Mouse (Mus musculus): ENCODE measurements around the gene Riiad1. TPM values are rescaled to one million over a fixed set of nuclear protein-coding genes. Genes with fewer than 3 reads are reported as not detected.

The Riiad1 gene
- polyA plus RNA-seq, 1 experiment from 2014 or later = 4.7 TPM

GRCm38 (mm10) chr3:94472447-94473114 lies 7.6 kb downstream of the Riiad1 start:
- Histone ChIP-seq H3K27me3 (ENCODE audit: control insufficient read depth, insufficient read depth, low read length) (no peaks in the 10 kb centered on the region), H3K36me3 (ENCODE audit: control insufficient read depth, insufficient read depth) (no peaks in the 10 kb centered on the region), H3K9ac (ENCODE audit: low read length) (0 out of 2 replicates have a peak overlapping the region, but pooled peaks have one; percentile 41), H3K27ac (ENCODE audit: low read length) (peak overlapping the region; percentile 77), H3K4me3 (ENCODE audit: low read length) (peak overlapping the region; percentile 36), H3K4me2 (ENCODE audit: low read depth, low read length) (peak overlapping the region; percentile 62), H3K4me1 (ENCODE audit: control insufficient read depth, insufficient read depth, low read length) (peaks cover 18% of the 10 kb centered on the region), H3K9me3 (replicated peaks; ENCODE audit: control insufficient read depth, low read length) (no peaks in the 10 kb centered on the region)
- WGBS = 9% methylated on average over 28 of the region's 28 CpGs
- ATAC-seq (replicated peaks; ENCODE audit: extremely low read depth, insufficient read depth, low FRiP score) = peak; percentile 80

DNA sequence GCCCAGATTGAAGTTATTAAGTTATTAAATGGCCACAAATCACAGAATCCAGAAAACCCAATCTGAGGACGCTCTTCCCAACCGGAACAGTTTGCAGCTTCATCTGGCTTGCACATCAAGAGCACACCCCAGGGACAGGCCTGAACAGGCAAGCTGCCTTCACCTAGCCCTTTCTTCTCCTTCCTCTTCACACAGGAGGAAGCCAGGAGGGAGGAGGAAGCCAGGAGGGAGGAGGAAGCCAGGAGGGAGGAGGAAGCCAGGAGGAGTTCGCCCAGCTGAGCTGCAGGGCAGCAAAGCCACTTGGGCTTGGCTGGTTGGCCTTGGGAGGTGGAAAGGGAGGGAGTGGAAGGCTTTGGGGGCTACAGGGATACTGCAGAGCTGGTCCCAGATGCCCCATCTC lies 11.2 kb downstream of the Riiad1 start:
- no peak for ATAC-seq (replicated peaks; ENCODE audit: extremely low read depth, insufficient read depth, low FRiP score)
- Histone ChIP-seq H3K4me2 (ENCODE audit: low read depth, low read length) (no peak overlapping the region), H3K9ac (ENCODE audit: low read length) (no peak overlapping the region), H3K27me3 (ENCODE audit: control insufficient read depth, insufficient read depth, low read length) (no peaks in the 10 kb centered on the region), H3K4me3 (ENCODE audit: low read length) (no peak overlapping the region), H3K4me1 (ENCODE audit: control insufficient read depth, insufficient read depth, low read length) (peaks cover 17% of the 10 kb centered on the region), H3K36me3 (ENCODE audit: control insufficient read depth, insufficient read depth) (no peaks in the 10 kb centered on the region), H3K27ac (ENCODE audit: low read length) (no peak overlapping the region), H3K9me3 (replicated peaks; ENCODE audit: control insufficient read depth, low read length) (no peaks in the 10 kb centered on the region)
- WGBS = 54% methylated on average over 3 of the region's 3 CpGs

GRCm38 (mm10) chr3:94465632-94466430 lies 14.3 kb downstream of the Riiad1 start:
- ATAC-seq (replicated peaks; ENCODE audit: extremely low read depth, insufficient read depth, low FRiP score) = no peak
- H3K27me3 ChIP-seq (ENCODE audit: control insufficient read depth, insufficient read depth, low read length) = no peaks in the 10 kb centered on the region
- no peak overlapping the region for H3K4me3 ChIP-seq (ENCODE audit: low read length)

DNA sequence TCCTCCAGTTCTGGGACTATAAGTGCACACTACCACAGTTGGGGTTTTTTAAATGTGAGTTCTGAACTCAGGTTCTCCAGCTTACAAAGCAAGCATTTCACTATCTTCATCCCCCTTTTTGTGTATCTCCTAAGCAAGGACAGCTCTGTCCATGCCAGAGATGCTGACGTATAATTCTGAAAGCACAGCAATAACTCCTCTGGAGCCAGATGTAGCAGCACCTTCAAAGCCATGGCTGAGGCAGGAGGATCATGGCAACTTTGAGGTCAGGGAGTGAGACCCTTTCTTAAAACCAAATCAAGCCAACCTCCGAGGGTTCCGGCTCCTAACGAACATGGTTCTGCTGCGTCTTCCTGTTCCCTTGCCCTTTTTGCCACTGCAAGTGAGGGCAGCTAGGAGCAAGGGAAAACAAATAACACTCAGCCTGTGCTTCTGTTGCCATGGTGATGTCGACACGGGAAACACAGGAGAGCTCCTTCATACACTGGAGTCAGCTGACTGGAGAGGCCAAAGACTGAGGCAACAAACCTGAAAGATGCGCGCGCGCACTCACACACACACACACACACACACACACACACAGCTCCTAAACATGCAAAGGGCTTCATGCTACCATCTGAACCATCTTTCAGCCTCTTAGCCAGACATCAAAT lies 16.1 kb downstream of the Riiad1 start:
- no peak overlapping the region for H3K27ac ChIP-seq (ENCODE audit: low read length)
- 53% methylated on average over 11 of the region's 11 CpGs for WGBS
- no peak for ATAC-seq (replicated peaks; ENCODE audit: extremely low read depth, insufficient read depth, low FRiP score)
- no peak overlapping the region for H3K9ac ChIP-seq (ENCODE audit: low read length)
- no peak overlapping the region for H3K4me3 ChIP-seq (ENCODE audit: low read length)
- no peaks in the 10 kb centered on the region for H3K4me1 ChIP-seq (ENCODE audit: control insufficient read depth, insufficient read depth, low read length)
- H3K4me2 ChIP-seq (ENCODE audit: low read depth, low read length) = no peak overlapping the region
- no peaks in the 10 kb centered on the region for H3K36me3 ChIP-seq (ENCODE audit: control insufficient read depth, insufficient read depth)
- no peaks in the 10 kb centered on the region for H3K9me3 ChIP-seq (replicated peaks; ENCODE audit: control insufficient read depth, low read length)
- no peaks in the 10 kb centered on the region for H3K27me3 ChIP-seq (ENCODE audit: control insufficient read depth, insufficient read depth, low read length)

More at GRCm38 (mm10) chr3:94465632-94466430, 14.3 kb downstream of the Riiad1 start:
- H3K9me3 ChIP-seq (replicated peaks; ENCODE audit: control insufficient read depth, low read length) = no peaks in the 10 kb centered on the region
- H3K4me1 ChIP-seq (ENCODE audit: control insufficient read depth, insufficient read depth, low read length) = no peaks in the 10 kb centered on the region
- no peak overlapping the region for H3K4me2 ChIP-seq (ENCODE audit: low read depth, low read length)
- WGBS = 79% methylated on average over 13 of the region's 13 CpGs
- H3K36me3 ChIP-seq (ENCODE audit: control insufficient read depth, insufficient read depth) = no peaks in the 10 kb centered on the region
- no peak overlapping the region for H3K27ac ChIP-seq (ENCODE audit: low read length)
- no peak overlapping the region for H3K9ac ChIP-seq (ENCODE audit: low read length)

- no peak overlapping the region for H3K4me2 ChIP-seq (ENCODE audit: low read depth, low read length)
- no peak overlapping the region for H3K9ac ChIP-seq (ENCODE audit: low read length)
- H3K4me3 ChIP-seq (ENCODE audit: low read length) = no peak overlapping the region
- H3K27ac ChIP-seq (ENCODE audit: low read length) = no peak overlapping the region
- H3K4me1 ChIP-seq (ENCODE audit: control insufficient read depth, insufficient read depth, low read length) = no peaks in the 10 kb centered on the region
- H3K36me3 ChIP-seq (ENCODE audit: control insufficient read depth, insufficient read depth) = no peaks in the 10 kb centered on the region
- no peaks in the 10 kb centered on the region for H3K9me3 ChIP-seq (replicated peaks; ENCODE audit: control insufficient read depth, low read length)
- H3K27me3 ChIP-seq (ENCODE audit: control insufficient read depth, insufficient read depth, low read length) = peaks cover 10% of the 10 kb centered on the region
- 93% methylated on average over 2 of the region's 2 CpGs for WGBS
- no peak for ATAC-seq (replicated peaks; ENCODE audit: extremely low read depth, insufficient read depth, low FRiP score)
Observed at GRCm38 (mm10) chr3:94459834-94460233, 20.3 kb downstream of the Riiad1 start.

DNA sequence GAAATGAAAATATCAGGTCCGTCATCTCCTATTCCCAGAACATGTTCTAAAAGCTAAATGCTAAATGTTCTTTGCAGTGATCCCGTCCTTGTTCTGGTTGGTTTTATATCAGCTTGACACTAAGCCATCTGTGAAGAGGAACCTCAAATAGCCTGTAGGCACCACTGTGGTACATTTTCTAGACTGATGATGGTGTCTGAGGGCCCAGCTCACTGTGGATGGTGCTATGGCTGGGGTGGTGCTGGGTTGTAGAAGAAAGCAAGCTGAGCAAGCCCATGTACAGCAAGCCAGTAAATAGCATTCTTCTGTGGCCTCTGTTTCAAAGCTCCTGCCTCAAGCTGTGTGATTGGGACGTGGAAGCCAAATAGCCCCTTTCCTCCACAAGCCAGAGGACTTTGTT lies 23.1 kb downstream of the Riiad1 start:
- WGBS = 69% methylated on average over 3 of the region's 3 CpGs
- Histone ChIP-seq H3K4me3 (ENCODE audit: low read length) (no peak overlapping the region), H3K4me2 (ENCODE audit: low read depth, low read length) (no peak overlapping the region), H3K36me3 (ENCODE audit: control insufficient read depth, insufficient read depth) (no peaks in the 10 kb centered on the region), H3K4me1 (ENCODE audit: control insufficient read depth, insufficient read depth, low read length) (no peaks in the 10 kb centered on the region), H3K9ac (ENCODE audit: low read length) (no peak overlapping the region), H3K27me3 (ENCODE audit: control insufficient read depth, insufficient read depth, low read length) (peaks cover 10% of the 10 kb centered on the region), H3K9me3 (replicated peaks; ENCODE audit: control insufficient read depth, low read length) (no peaks in the 10 kb centered on the region), H3K27ac (ENCODE audit: low read length) (no peak overlapping the region)
- no peak for ATAC-seq (replicated peaks; ENCODE audit: extremely low read depth, insufficient read depth, low FRiP score)

DNA sequence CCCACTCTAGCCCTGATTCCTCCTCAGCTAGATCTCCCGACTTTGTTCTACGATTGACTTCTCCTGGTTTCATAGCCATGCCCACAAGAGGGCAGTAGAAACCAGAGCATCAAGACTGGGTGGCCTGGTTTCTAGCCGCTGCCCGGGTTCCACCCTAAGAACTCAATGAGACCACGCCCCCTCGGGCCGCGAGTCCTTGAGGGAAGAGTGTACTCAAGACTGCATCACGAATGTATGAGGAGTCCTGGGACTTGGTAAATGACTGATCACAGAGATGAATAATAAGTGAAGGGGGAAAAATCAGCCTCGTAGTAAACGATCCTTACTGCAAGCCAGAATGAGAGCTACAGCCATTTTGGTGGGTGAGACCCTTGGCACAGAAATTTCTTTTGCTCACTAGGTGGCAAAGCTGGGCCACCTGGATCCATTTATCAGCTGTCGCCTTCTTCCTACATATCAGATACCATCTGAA lies 23.6 kb downstream of the Riiad1 start:
- Histone ChIP-seq H3K27me3 (ENCODE audit: control insufficient read depth, insufficient read depth, low read length) (peaks cover 10% of the 10 kb centered on the region), H3K9ac (ENCODE audit: low read length) (no peak overlapping the region), H3K9me3 (replicated peaks; ENCODE audit: control insufficient read depth, low read length) (no peaks in the 10 kb centered on the region), H3K4me1 (ENCODE audit: control insufficient read depth, insufficient read depth, low read length) (no peaks in the 10 kb centered on the region), H3K4me2 (ENCODE audit: low read depth, low read length) (peak overlapping the region; percentile 60), H3K36me3 (ENCODE audit: control insufficient read depth, insufficient read depth) (no peaks in the 10 kb centered on the region), H3K4me3 (ENCODE audit: low read length) (peak overlapping the region; percentile 44), H3K27ac (ENCODE audit: low read length) (no peak overlapping the region)
- 2% methylated on average over 12 of the region's 12 CpGs for WGBS
- peak; percentile 79 for ATAC-seq (replicated peaks; ENCODE audit: extremely low read depth, insufficient read depth, low FRiP score)

DNA sequence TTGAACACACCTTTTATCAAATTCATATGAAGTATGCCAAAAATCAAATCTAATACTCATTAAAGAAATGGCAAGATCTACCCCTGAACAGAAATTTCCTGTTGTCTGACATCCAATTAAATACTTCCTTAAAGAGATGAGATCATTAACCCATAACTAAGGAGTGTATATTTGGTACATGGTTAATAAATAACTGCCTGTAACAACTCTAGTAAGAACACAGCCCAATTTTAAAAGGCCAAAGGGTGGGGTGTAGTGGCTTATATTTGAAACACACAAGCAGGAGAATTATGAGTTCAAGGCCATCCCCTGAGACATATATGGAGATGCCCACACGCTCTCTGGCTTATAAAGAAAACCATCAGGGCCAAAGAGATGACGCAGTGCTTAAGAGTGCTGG lies 30.8 kb downstream of the Riiad1 start:
- H3K9ac ChIP-seq (ENCODE audit: low read length) = no peak overlapping the region
- ATAC-seq (replicated peaks; ENCODE audit: extremely low read depth, insufficient read depth, low FRiP score) = no peak
- H3K4me2 ChIP-seq (ENCODE audit: low read depth, low read length) = no peak overlapping the region
- H3K36me3 ChIP-seq (ENCODE audit: control insufficient read depth, insufficient read depth) = peaks cover 38% of the 10 kb centered on the region
- no peak overlapping the region for H3K27ac ChIP-seq (ENCODE audit: low read length)
- 97% methylated on average over 2 of the region's 2 CpGs for WGBS
- no peaks in the 10 kb centered on the region for H3K9me3 ChIP-seq (replicated peaks; ENCODE audit: control insufficient read depth, low read length)
- H3K4me3 ChIP-seq (ENCODE audit: low read length) = no peak overlapping the region
- H3K27me3 ChIP-seq (ENCODE audit: control insufficient read depth, insufficient read depth, low read length) = no peaks in the 10 kb centered on the region
- H3K4me1 ChIP-seq (ENCODE audit: control insufficient read depth, insufficient read depth, low read length) = peaks cover under 1% of the 10 kb centered on the region; the same call in 1 of the 2 replicates

DNA sequence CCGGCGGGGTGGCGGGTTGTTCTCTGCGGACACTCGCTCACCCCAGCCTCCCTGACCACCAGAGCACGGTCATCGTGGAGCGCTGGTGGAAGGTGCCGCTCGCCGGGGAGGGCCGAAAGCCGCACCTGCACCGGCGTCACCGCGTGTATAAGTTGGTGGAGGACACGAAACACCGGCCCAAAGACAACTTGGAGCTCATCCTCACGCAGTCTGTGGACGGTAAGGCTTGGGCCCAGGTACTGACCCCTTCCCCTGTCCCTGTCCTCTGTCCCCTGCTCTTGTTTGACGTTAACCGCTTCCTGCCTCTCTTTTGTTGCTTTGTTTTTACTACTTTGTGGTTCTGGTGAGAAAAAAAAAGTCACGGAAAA lies 36.6 kb downstream of the Riiad1 start, which contains the start of gene Oaz3:
Gene Oaz3 (minus strand): TSS at position 319 of the 368 bp plus-strand sequence.
- peaks cover 28% of the 10 kb centered on the region for H3K36me3 ChIP-seq (ENCODE audit: control insufficient read depth, insufficient read depth)
- WGBS = under 1% methylated on average over 24 of the region's 24 CpGs
- H3K27me3 ChIP-seq (ENCODE audit: control insufficient read depth, insufficient read depth, low read length) = no peaks in the 10 kb centered on the region
- peak; percentile 43 for ATAC-seq (replicated peaks; ENCODE audit: extremely low read depth, insufficient read depth, low FRiP score)
- peak within 1 kb of the TSS; percentile 94 for H3K4me2 ChIP-seq (ENCODE audit: low read depth, low read length)
- no peaks in the 10 kb centered on the region for H3K9me3 ChIP-seq (replicated peaks; ENCODE audit: control insufficient read depth, low read length)
- H3K9ac ChIP-seq (ENCODE audit: low read length) = peak within 1 kb of the TSS; percentile 97
- H3K27ac ChIP-seq (ENCODE audit: low read length) = peak within 1 kb of the TSS; percentile 79
- H3K4me1 ChIP-seq (ENCODE audit: control insufficient read depth, insufficient read depth, low read length) = peaks cover 7% of the 10 kb centered on the region
- H3K4me3 ChIP-seq (ENCODE audit: low read length) = peak within 1 kb of the TSS; percentile 97
